Mouse (Mus musculus) hindbrain, embryonic 16.5 days (tissue): ENCODE results near the gene Gipc3. TPM values are rescaled to one million over a fixed set of nuclear protein-coding genes. Genes with fewer than 3 reads are reported as not detected.
A peak's percentile ranks its signal among the peaks of the same experiment; 100 is the strongest.

Source experiments
- ATAC-seq: fragments of 200-750 bp; cut with Nextera tagmentation; 2 replicates; pipeline ENCODE4 v1.8.0; 2017; ENCODE audit warnings: moderate TSS enrichment, moderate library complexity
- H3K27ac ChIP-seq: fragments of 300-500 bp; sonication (generic); 2 replicates; pipeline ENCODE4 v1.5.1; 2014; ENCODE audit warnings: low read depth, mild to moderate bottlenecking, control low read depth, low read length, moderate library complexity
- H3K27me3 ChIP-seq: fragments of 300-500 bp; sonication (generic); replicated peaks from 2 replicates; pipeline ENCODE4 v1.6.1; 2014; ENCODE audit warnings: low read length; ENCODE audit not compliant: control insufficient read depth, insufficient read depth
- H3K36me3 ChIP-seq: fragments of 300-500 bp; sonication (generic); 2 replicates; pipeline ENCODE4 v1.6.1; 2014; ENCODE audit warnings: mild to moderate bottlenecking, low read length, moderate library complexity, mixed read lengths; ENCODE audit not compliant: control insufficient read depth, insufficient read depth
- H3K4me1 ChIP-seq: fragments of 300-500 bp; sonication (generic); 2 replicates; pipeline ENCODE4 v1.6.1; 2014; ENCODE audit warnings: low read depth, low read length; ENCODE audit not compliant: control insufficient read depth, insufficient read depth
- H3K4me2 ChIP-seq: fragments of 300-500 bp; sonication (generic); 2 replicates; pipeline ENCODE4 v1.6.1; 2014; ENCODE audit warnings: mild to moderate bottlenecking, low read length, control low read depth, moderate library complexity
- H3K4me3 ChIP-seq: fragments of 300-500 bp; sonication (generic); 2 replicates; pipeline ENCODE4 v1.5.1; 2014; ENCODE audit warnings: mild to moderate bottlenecking, low read length, control low read depth, moderate library complexity
- H3K9ac ChIP-seq: fragments of 300-500 bp; sonication (generic); 2 replicates; pipeline ENCODE4 v1.6.1; 2014; ENCODE audit warnings: low read depth, mild to moderate bottlenecking, control low read depth, low read length, moderate library complexity
- H3K9me3 ChIP-seq: fragments of 300-500 bp; sonication (generic); 2 replicates; pipeline ENCODE4 v1.6.1; 2014; ENCODE audit warnings: mild to moderate bottlenecking, low read length, moderate library complexity; ENCODE audit not compliant: control insufficient read depth
- WGBS: fragments of 180-500 bp; shearing (Covaris S2); extraction: QIAGEN DNeasy Blood & Tissue Kit; methylation state at CpG from one replicate; pipeline ENCODE4 v1.1.7; 2014; 5-methylcytosine and 5-hydroxymethylcytosine counted together
- polyA plus RNA-seq: library from polyadenylated mRNA; unstranded; fragments of >200 nt; fragmentation: Nextera tagmentation; extraction: Ambion mirVana; gene quantifications from 2 replicates; pipeline ENCODE4 v1.2.1, GENCODE M21; 2015

Gene Gipc3
- polyA plus RNA-seq, 1 experiment from 2014 or later, result not detected

DNA sequence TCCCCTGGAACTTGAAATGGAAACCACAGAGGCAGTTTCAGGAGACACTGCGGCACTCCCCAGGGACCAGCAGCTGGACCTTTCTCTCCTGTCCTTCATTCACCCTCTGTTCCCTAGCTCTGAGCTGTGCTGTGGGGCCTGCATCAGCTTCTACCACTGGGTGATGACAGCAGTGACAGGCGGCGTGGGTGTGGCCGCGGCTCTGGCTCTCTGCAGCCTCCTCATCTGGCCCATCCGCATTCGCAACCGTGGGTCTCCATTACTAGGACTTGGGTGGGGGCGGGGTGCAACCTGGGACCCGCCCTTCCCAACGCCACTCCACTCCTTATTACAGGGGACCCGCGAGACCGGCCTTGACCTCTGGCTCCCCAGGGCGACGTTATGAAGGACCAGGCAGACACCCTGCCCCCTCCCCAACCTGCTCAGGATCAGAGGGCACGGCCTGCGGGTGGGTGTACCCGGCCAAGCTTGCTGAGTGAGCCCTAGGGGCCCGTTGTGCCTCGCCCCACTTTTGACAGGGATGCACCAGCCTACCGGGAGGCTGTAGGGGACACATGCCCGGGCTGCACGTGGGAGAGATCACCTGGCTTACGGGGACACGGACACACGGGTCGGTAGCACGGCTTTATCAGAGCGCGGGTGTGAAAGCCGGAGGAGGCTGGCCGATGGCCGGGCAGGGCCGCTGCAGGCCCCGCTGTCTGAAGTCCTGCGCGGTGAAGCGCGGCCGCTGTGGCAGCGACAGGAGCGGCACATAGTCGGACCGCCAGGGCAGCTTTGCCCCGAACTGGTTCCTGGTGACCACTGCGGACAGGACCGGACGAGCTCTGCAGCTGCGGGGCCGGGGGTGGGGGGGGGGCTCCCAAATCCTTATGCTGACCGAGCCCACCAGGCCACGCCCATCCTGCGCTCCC lies 20.6 kb upstream of the Gipc3 start:
- 18% methylated on average over 49 of the region's 54 CpGs for WGBS
- peaks cover 12% of the 10 kb centered on the region for H3K4me1 ChIP-seq
- peaks cover 10% of the 10 kb centered on the region for H3K27me3 ChIP-seq
- no peak for ATAC-seq
- H3K27ac ChIP-seq, result no peak overlapping the region
- H3K9me3 ChIP-seq, result no peaks in the 10 kb centered on the region
- peak overlapping the region; percentile 48 for H3K9ac ChIP-seq
- peak overlapping the region; percentile 23 for H3K4me3 ChIP-seq
- H3K4me2 ChIP-seq, result peak overlapping the region; percentile 50
- peaks cover 22% of the 10 kb centered on the region for H3K36me3 ChIP-seq

- ATAC-seq, result no peak
- 83% methylated on average over 12 of the region's 12 CpGs for WGBS
- Histone ChIP-seq H3K4me2 (no peak overlapping the region), H3K9ac (no peak overlapping the region), H3K27ac (no peak overlapping the region), H3K27me3 (peaks cover 10% of the 10 kb centered on the region), H3K9me3 (no peaks in the 10 kb centered on the region), H3K36me3 (peaks cover 13% of the 10 kb centered on the region), H3K4me1 (peaks cover 22% of the 10 kb centered on the region), H3K4me3 (no peak overlapping the region)
These were observed 19.4 kb upstream of the Gipc3 start for GRCm38 (mm10) chr10:81362336-81362949.

GRCm38 (mm10) chr10:81360721-81361120 lies 17.7 kb upstream of the Gipc3 start:
- no peak overlapping the region for H3K4me3 ChIP-seq
- no peak for ATAC-seq
- H3K27me3 ChIP-seq, result peaks cover 10% of the 10 kb centered on the region
- H3K9ac ChIP-seq, result no peak overlapping the region
- no peak overlapping the region for H3K27ac ChIP-seq
- no peaks in the 10 kb centered on the region for H3K9me3 ChIP-seq
- H3K4me2 ChIP-seq, result no peak overlapping the region
- WGBS, result 75% methylated on average over 8 of the region's 8 CpGs
- peaks cover 26% of the 10 kb centered on the region for H3K4me1 ChIP-seq
- H3K36me3 ChIP-seq, result peaks cover 3% of the 10 kb centered on the region; the same call in 1 of the 2 replicates

GRCm38 (mm10) chr10:81358841-81359240 lies 15.8 kb upstream of the Gipc3 start:
- Histone ChIP-seq H3K9ac (peak overlapping the region; percentile 82), H3K4me3 (peak overlapping the region; percentile 87; the same call in 1 of the 2 replicates), H3K36me3 (peaks cover 3% of the 10 kb centered on the region; the same call in 1 of the 2 replicates)

DNA sequence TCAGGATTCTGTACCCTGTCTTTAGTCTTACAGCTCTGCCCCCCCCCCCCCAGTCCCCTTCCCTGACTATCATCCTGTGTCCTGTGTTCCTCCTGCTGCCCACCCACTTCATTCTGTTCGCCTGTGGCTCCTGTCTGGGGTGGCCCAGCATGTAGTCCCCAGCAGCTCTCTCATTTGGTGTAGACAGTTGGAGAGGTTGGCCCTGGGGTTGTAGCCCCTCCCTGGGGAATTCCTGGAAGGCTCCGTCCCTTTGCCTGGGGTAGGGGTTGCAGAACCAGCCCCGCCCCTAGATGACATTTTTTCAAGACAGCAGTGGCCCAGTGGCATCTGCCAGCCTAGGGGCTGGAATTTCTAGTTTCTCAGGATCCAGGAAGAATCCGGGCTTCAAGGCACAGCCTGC lies 15.1 kb upstream of the Gipc3 start:
- H3K9ac ChIP-seq, result peak overlapping the region; percentile 82
- H3K9me3 ChIP-seq, result no peaks in the 10 kb centered on the region
- H3K4me2 ChIP-seq, result peak overlapping the region; percentile 94
- H3K36me3 ChIP-seq, result peaks cover 3% of the 10 kb centered on the region; the same call in 1 of the 2 replicates
- peaks cover 17% of the 10 kb centered on the region for H3K4me1 ChIP-seq
- peak overlapping the region; percentile 87 for H3K4me3 ChIP-seq
- 31% methylated on average over 4 of the region's 4 CpGs for WGBS
- no peak overlapping the region for H3K27ac ChIP-seq
- no peak for ATAC-seq
- H3K27me3 ChIP-seq, result 0 out of 2 replicates have a peak, but pooled peaks cover 5% of the 10 kb centered on the region

More at GRCm38 (mm10) chr10:81358841-81359240, 15.8 kb upstream of the Gipc3 start:
- no peaks in the 10 kb centered on the region for H3K9me3 ChIP-seq
- peaks cover 20% of the 10 kb centered on the region for H3K4me1 ChIP-seq
- H3K27ac ChIP-seq, result no peak overlapping the region
- 86% methylated on average over 1 of the region's 1 CpGs for WGBS
- H3K27me3 ChIP-seq, result peaks cover 10% of the 10 kb centered on the region
- ATAC-seq, result no peak
- peak overlapping the region; percentile 94 for H3K4me2 ChIP-seq

GRCm38 (mm10) chr10:81356991-81357844 lies 14.2 kb upstream of the Gipc3 start, which contains the start of gene Mfsd12:
Gene Mfsd12 (plus strand): TSS chr10:81357491.
- H3K4me2 ChIP-seq, result peak within 1 kb of the TSS; percentile 94
- peaks cover 17% of the 10 kb centered on the region for H3K4me1 ChIP-seq
- H3K9me3 ChIP-seq, result no peaks in the 10 kb centered on the region
- peaks cover 3% of the 10 kb centered on the region; the same call in 1 of the 2 replicates for H3K36me3 ChIP-seq
- H3K9ac ChIP-seq, result peak within 1 kb of the TSS; percentile 82
- H3K4me3 ChIP-seq, result peak within 1 kb of the TSS; percentile 87
- 0 out of 2 replicates have a peak within 1 kb of the TSS, but pooled peaks have one; percentile 34 for H3K27ac ChIP-seq
- H3K27me3 ChIP-seq, result 0 out of 2 replicates have a peak, but pooled peaks cover 2% of the 10 kb centered on the region
- 2% methylated on average over 79 of the region's 79 CpGs for WGBS
- ATAC-seq, result peak; percentile 96

- WGBS, result 51% methylated on average over 12 of the region's 12 CpGs
These were observed 13.4 kb upstream of the Gipc3 start for GRCm38 (mm10) chr10:81356352-81356990.

DNA sequence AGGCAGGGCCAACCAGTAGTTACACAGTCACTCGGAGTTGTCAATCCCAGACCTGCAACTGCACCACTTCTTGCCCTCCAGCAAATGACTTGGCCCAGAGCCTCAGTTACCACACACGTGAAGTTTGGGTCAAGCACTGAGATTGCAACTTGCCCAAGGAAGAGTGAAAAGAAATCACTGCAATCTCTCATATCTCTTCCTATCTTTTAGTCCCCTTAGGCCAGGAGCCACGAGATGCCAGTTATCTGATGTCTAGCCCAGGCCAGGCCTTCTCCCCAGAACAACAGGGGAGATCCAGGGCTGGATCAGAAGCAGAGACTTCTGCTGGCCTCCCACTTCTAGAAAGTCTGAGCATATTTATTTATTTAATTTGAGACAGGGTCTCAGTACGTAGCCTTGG lies 12.5 kb upstream of the Gipc3 start:
- H3K27ac ChIP-seq, result no peak overlapping the region
- WGBS, result 77% methylated on average over 4 of the region's 4 CpGs
- peaks cover 19% of the 10 kb centered on the region for H3K4me1 ChIP-seq
- H3K9ac ChIP-seq, result no peak overlapping the region
- no peak for ATAC-seq
- no peaks in the 10 kb centered on the region for H3K9me3 ChIP-seq
- no peak overlapping the region for H3K4me3 ChIP-seq
- H3K27me3 ChIP-seq, result no peaks in the 10 kb centered on the region
- no peak overlapping the region for H3K4me2 ChIP-seq
- no peaks in the 10 kb centered on the region for H3K36me3 ChIP-seq

More at GRCm38 (mm10) chr10:81356352-81356990, 13.4 kb upstream of the Gipc3 start:
- Histone ChIP-seq H3K27me3 (no peaks in the 10 kb centered on the region), H3K27ac (no peak overlapping the region), H3K9me3 (no peaks in the 10 kb centered on the region), H3K4me1 (peaks cover 17% of the 10 kb centered on the region), H3K4me2 (peak overlapping the region; percentile 94), H3K4me3 (no peak overlapping the region), H3K9ac (no peak overlapping the region), H3K36me3 (no peaks in the 10 kb centered on the region)
- ATAC-seq, result no peak
